Mouse (Mus musculus) embryonic fibroblast, embryonic 13.5 days (primary cell): ENCODE data around the gene Dhx32.

Experiments used
- CTCF ChIP-seq: IDR thresholded peaks from 2 replicates; pipeline ENCODE4 v1.5.1; 2011; ENCODE audit warnings: mild to moderate bottlenecking, control low read depth, low read length, moderate library complexity, borderline replicate concordance; ENCODE audit not compliant: insufficient read depth
- POLR2A ChIP-seq: IDR thresholded peaks from 2 replicates; pipeline ENCODE4 v1.6.1; 2011; ENCODE audit warnings: low read depth, mild to moderate bottlenecking, control low read depth, low read length, moderate library complexity

DNA sequence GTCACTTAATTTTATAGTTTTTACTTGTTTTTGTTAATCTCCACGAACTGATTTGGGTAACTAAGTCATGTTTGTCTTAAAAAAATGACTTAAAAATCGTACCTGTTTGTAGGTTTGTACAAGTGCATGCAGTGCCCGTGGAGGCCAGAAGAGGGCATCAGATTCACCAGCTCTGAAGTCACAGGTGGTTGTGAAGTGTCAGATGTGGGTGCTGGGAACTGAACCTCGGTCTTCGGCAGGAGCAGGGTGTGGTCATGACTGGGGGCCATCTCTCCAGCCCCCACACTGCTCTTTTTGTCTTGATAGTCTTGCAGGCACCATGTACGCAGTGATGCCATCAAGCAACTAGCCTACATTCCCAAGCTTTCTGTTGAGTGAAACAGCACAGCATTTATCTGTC, 41.2 kb upstream of the Dhx32 start:
- TF ChIP-seq CTCF (no peak), POLR2A (no peak)
